Mouse (Mus musculus): ENCODE results near the gene Phrf1.

Gene Phrf1

DNA sequence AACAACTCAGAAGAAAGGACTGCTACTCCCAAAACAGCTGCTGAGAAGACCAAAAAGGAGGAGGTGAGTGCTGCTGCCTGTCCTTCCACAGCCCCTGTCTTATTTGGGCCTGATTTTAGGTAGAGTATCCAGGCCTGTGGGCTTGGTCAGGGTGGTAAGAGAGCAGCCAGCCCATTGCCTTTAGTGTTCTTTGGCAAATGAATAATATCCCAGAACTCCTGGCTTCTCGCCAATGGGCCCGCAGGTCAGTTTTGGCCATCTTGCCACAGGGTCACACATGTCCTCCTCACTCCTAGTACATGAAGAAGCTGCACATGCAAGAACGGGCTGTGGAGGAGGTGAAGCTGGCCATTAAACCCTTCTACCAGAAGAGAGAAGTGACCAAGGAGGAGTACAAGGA is 32.9 kb downstream of the Phrf1 start:
- no peak for DNase-seq

DNA sequence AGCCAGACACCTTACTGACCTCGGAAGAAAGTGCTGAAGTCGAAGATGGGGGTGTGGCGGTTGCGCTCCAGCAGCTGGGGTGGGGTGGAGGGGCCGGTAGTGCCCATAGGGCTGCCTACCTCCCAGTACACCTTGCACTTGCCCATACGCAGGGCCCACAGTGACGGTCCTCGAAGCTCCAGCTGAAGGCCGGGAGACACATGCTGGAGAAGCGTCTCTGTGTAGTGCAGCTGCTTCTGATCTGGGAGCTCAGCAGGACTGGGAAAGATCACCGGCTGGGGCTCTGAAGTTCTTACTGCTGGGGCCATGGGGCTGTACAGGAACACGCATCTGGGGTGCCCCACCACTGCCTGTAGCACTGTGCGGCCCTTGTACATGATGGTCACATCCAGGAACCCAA is 35.1 kb downstream of the Phrf1 start:
- no peak for DNase-seq

DNA sequence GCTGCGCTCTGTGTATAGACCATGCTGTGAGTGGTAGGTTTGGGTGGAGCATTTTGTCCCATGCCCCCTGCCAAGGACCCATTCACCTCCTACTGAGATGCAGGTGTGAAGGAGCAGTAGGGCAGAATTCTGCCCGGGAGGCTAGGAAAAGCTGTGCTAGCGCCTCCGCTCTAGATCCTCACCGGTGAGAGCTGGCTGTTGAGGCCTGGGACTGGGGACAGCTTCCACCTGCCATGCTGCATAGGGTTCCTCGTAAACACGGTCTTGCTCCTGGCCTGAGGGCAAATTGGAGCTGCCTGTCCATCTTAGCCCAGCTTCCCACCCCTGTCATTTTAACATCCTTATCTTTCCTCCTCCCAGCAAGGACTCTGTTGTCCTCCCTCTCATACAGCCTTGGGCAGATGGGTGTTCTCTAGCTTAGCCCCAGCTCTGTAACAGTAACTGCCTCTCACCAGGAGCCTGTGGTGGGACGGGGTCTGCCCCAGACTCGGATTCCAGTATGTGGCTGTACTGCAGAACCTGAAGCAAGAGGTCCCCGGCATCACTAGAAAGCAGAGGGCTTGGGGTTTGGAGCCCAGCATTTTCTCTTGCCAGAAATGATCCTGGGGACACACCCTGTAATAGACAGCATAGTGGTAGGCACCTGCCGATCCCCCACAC is 35.6 kb downstream of the Phrf1 start:
- no peak for DNase-seq

DNA sequence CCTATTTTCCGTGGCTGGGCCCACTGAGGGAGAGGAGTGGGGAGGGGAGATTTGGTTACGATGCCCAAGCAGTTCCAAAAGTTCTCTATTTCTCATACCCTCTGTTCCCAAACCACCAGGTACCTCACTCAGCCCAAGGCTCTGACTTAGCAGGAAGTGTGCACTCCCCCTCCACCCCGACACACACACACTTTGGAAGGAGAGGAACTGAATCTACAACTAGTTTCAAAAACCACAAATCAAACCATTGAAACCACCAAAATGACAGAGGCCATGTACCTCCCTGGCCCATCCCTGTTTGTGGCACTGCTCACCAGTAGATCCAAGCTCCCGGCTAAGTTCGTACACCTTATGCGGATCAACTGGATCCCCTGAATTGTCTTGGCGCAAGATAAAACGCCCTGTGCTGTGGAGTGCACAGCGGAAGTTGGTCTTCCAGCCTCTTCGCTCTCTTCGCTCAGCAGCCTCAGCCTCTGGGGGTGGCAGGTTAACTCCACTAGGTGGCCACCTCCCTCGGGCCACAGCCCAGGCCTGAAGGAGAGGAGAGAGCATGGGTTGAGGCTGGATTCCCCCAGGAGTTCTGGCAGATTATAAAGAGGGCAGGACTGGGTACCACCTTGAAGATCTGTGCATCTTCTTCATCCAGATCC is 36.3 kb downstream of the Phrf1 start:
- peak; percentile 81 for DNase-seq

DNA sequence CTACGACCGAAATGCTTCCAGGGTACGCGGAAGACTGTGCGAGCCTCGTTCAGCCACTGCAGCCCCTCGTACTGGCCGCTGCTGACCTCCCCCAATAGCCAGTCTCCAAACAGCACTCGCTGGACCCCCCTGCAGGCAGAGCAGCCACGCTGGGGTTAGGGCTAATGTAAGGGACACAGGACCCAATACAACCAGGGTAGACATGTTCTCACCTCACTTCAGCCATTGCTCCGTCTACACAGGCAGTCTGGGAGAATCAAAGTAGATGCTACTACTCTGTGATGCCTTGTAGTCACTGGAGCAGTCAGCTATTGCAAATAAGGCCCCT is 36.8 kb downstream of the Phrf1 start:
- DNase-seq = no peak

DNA sequence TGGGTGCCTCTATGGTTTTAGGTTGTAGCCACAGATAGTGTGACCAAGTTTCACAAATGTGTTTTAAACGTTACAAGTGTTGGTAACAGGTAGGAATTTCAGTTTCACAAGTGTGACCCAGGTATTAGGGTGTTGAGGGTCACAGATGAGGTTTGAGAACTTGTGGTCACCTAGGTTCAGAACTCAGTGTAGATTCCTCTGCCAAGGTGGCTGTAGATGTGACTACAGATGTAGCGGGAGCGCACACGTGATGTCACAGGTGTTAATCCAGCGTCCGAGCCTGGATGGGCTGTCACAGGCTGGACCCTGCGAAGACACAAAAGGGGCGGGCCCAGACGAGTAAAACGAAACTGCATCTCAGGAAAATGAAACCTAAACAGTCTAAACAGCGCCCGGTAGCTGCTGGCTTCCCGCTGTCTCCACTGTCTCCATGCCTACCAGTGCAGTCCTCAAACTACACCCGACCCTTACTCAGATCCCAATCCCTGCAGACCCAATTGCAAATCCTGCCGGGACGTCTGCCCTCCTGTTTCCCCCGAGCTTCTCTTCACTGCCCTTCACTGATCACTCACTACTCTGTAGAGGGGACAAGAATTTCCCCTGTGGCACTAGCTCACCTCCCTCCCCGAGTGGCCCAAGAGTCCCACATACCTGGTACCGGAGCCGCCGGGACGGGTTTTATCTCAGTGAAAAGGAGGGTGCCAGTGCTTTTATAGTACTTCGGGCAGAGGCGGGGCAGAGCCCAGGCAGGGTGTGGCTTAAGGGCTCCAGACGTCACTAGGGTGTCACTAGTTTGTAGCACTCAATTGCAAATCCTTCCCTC is 37.4 kb downstream of the Phrf1 start, which contains the start of gene Irf7:
Gene Irf7, minus strand, starts transcription at position 743 of the 823 bp plus-strand sequence.
- peak; percentile 78 for DNase-seq

DNA sequence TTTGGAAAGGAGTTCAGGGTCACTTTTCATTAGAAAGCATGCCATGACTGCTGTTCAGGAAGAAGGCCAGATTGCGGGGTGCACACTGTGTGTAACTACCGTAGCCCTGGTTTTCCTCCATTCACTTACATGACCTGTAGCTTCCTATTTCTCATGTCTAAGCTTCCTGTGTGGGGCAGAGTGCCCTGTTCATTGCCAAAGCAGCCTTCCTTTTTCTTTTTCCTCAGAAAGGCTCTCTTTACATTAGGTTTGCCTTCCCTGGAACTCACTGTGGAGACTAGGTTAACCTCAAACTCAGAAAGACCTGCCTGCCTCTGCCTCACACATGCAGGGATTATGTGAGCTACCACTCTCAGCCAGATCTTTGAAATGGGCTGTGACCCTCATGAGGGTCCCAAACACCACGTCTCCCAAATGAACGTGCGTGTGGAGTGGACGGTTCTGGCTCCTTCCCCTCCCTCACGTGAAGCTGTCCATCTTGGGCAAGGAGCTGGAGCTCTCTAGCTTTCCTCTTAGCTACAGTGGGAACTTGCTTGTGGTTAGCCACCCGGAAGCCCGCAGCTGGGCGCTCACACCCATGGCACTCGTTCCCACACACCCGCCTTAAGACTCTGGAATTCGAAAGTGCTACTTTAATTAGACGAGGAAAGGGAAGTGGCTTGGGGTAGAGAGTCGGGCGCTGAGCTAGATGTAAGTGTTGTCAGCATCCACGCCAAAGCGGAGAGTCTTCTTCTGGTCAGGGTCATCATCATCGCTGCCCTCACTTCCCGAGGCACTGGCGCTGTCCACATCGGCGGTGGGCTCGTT is 40.1 kb downstream of the Phrf1 start:
- no peak for DNase-seq

DNA sequence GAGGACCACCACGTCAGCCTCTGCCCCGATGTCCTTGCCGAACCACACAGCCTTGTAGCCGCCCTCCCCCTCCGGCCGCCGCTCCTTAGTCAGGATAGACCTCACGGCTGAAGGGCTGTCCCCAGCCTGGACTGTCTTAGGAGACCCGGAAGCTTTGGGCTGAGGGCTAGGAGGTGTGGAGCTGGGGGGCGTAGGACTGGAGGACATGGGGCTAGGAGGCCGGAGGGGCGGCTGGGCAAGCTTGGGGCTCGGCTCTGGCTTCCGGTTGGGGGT is 40.6 kb downstream of the Phrf1 start:
- DNase-seq = no peak

DNA sequence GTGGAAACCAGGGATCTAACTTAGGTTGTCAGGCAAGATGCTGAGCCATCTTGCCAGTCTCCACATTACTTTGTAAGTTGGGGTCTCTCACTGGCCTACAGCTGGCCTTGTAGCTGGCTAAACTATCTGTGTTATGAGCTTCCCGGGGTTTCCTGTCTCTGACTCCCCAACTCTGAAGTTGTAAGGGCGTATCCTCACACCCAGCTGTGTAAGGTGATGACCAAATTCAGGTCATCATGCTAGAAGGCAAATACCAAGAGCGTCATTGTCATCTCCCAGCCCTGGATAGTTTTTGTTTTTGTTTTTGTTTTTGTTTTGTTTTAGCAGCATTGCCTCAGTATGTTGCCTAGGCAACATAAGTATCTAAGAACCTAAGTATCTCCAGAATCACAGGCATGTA is 42.0 kb downstream of the Phrf1 start:
- no peak for DNase-seq

DNA sequence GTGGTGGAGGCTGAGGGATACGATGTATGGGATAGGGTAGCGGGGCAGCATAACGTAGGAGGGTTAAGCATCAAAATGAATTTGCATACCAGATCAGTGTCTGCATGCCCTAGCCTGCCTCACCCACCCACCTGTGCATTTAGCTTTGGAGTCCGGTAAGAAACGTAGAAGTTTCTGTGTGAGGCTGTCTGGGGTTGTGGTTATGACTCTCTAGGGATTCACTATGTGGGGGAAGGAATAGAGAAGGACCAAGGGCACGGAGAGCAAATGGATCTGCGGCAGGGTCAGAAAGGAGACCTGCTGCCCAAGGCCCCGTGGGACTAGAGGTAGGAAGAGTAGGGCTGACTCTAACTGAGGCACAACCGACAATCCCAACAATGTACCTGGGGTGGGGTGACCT is 46.8 kb downstream of the Phrf1 start:
- no peak for DNase-seq

DNA sequence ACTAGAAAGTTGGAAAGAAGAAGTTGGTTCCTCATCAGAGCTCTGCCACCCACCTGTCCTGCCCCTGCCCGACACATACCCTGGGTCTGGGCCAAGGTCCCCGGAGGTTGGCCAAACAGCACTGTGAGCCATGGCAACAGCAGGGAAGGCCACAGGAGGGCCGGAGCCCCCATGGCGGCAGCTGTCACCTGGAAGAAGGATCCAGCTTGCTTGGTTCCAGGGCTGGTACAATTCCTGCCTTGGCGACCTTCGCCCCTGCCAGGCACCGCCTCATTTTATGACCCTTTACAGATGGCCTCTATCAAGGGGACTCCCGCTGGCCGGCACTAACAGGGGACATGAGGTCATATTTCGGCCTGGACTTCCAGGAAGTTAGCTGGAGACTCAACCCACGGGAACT is 48.0 kb downstream of the Phrf1 start, which contains the start of gene Cdhr5:
Gene Cdhr5, minus strand, starts transcription at position 241 of the 400 bp plus-strand sequence.
- DNase-seq = no peak

DNA sequence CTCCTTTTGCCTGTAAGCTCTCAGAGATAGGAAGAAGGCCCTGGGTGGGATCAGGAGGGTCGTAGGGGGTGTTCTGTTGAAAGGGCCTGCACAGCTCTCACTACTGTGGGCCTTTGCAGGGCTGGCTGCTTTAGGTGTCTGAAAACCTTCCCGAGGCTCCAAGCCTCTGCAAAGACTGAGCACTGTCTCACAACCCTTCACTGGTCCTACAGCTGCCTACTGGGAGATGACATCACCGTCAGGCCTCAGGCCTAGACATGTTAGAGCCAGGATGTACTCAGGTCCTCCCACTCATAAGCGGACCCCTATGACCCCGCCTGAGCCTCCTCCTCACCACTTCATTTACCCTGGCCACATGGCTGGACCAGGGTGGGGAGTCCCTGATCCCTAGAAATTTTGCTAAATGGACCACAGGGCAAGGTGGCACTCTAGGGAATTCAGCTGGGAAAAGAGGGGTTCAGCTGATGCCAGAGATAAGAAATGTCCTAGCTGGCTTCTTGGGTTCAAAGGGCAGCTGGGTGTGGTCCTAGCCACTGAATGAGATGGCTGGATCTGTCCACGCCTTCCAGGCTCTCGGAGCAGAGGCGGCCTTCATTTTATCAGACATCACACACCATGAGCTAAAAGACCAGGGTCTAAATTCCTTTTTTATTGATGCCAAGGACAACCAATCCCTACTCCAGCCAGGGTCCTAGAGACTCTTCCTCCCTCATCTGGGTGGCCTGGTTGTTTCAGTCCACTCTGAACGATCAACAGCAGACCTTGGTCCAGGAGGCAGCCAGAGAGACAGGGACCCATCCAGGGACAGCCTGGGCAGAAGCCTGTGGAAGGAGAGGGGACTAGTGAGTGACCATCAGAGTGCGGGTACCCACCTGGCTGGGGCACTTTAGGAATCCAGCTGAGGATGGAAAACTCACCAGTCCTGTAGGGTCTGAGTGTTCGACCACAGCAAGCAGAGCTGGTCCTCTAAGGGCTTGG is 49.4 kb downstream of the Phrf1 start:
- no peak for DNase-seq

DNA sequence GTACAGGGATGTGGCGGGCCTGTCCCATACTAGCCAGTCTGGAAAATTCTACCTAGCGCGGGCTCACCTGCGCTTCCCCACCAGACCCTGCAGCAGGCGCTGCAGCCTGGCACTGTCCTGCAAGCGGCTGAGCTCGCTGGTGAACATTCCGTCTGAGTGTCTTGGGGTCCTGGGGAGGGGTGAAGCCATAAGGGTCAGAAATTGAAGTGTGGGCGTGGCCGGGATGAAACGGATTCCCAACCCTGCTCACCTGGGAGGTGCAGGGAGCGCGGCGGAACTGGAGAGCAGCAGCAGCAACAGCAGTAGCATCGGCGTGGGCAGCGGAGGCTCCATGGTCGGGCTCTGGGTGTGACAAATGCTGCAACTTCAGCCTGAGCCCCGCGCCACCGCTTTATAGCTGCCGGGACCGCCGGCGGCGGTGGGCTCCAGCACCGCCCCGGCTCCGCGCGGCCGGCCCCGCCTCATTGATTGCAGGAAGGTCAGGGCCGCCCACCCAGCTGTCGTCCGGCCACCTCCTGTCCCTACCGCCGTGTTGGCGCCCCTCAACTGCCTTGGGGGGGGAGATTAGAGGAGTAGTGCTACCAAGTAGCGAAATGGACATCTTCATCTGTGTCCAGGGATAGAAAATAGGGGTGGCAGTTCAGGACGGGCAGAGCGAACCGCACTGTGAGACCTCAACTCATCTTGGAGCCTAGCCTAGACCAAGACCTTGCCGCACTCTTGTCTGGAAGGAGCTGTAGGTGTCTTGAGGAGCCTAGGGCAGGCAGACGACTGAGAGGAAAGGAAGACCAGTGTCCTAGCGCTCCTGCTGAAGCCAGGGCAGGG is 50.4 kb downstream of the Phrf1 start, which contains the start of gene Sct:
Gene Sct, minus strand, starts transcription at position 368 of the 825 bp plus-strand sequence.
- no peak for DNase-seq

DNA sequence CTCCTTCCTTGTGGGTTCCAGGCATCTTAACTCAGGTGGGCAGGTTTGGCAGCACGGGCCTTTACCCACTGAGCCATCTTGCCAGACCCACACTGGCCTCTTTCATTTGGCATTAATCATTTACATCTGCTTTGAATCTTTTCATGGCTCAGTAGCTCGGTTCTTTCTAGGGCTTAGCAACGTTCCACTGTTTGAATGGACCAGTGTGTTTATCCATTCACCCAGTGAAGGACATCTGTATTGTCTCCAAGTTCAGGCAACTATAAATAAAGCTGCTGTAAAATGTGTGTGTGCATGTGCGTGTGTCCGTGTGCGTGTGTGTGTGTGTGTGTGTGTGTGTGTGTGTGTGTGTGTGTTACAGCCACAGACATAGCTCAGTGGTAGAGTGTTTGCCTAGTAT is 52.9 kb downstream of the Phrf1 start:
- DNase-seq = no peak

DNA sequence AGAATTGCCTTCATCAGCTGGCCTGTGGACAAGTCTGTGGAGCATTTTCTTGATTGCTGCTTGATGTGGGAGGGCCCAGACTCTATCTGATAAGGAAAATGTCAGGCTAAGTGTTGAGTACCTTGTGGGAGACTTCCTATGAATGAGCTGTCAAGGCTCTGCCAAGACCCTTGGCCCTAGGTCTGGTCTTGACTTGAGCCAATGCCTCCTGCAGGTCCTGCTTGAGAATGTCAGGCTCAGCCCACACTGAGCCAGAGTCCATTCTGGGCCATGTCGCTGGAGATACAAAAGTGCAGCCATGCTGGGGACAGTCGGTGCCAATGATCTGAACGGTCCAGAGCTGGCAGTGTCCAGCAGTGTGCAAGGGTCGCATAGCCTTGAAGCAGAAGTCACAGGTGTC is 54.2 kb downstream of the Phrf1 start:
- no peak for DNase-seq

DNA sequence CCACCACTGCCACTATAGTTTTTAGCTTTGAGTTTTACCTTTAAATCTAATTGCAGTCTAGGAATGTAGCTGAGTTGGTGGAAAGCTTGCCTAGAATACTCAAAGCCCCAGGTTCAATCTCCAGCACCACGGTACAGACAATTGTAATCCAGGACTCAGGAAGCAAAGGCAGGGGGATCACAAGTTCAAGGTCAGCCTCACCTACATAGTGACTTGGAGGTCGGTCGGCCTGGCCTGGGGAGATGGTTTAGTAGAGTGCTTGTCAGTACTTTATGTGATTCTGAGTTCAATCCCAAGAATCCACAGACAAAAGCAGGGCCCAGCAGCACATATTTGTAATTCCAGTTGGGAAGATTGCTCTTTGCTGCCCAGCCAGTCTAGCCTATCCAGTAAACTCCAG is 59.5 kb downstream of the Phrf1 start:
- DNase-seq = no peak

DNA sequence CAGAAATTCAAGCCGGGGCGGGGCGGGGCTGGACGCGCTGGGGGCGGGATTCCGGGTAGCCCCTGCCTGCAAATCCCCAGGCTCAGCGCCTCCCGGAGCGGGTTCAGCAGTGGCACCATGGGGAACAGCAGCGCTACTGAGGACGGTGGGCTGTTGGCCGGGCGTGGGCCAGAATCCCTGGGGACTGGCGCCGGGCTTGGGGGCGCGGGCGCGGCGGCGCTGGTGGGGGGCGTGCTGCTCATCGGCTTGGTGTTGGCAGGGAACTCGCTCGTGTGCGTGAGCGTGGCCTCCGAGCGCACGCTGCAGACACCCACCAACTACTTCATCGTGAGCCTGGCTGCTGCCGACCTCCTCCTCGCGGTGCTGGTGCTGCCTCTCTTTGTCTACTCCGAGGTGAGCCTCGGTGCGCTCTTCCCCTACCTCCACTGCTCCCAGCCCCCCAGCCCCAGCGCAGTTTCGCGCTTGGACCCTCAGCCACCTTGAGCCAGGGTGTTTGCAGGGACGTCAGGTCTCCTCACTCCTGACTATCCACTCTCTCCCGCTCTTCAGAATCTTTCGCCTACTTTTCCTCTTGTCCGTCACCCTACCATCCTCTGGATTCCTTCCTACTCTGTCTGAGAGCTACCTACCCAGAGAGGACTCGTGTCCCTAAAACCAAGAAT is 63.5 kb downstream of the Phrf1 start, which contains the start of gene Drd4:
Gene Drd4, plus strand, starts transcription at position 86 of the 662 bp plus-strand sequence.
- DNase-seq = no peak

DNA sequence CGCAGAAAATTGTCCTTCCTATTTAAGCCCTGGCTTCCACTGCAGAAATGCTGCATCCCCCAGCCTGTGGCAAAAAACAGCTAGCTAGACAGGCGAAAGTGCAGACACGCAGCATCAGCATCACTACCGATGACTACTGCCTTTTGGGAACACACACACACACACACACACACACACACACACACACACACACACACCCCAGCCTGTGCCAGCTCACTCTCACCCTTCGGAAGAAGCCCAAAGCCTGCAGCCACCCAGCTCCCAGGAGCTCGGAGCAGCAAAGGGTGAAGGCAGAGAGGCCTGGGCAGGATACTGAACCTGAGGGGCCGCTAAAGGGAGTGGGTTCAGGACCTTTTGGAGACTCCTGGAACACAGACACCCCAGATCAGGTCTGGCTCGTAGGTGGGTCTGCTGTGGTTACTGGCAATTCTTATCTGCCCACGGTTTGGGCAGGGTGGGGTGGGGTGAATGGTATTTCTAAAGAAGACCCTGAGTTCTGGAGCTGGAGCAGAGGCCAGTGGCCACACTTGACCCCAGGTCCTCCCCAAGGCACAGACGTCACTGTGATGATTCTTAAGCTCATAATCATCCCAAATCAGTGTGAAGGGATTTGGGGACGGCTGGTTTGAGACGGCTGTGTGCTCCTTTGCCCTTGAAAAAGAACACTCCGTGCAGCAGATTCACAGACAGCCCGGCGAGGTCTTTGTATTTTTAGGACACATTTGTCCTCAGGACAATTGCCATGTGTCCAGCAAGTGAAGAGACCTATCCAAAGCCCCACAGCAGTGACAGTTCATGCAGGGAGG is 64.2 kb downstream of the Phrf1 start:
- DNase-seq = no peak

DNA sequence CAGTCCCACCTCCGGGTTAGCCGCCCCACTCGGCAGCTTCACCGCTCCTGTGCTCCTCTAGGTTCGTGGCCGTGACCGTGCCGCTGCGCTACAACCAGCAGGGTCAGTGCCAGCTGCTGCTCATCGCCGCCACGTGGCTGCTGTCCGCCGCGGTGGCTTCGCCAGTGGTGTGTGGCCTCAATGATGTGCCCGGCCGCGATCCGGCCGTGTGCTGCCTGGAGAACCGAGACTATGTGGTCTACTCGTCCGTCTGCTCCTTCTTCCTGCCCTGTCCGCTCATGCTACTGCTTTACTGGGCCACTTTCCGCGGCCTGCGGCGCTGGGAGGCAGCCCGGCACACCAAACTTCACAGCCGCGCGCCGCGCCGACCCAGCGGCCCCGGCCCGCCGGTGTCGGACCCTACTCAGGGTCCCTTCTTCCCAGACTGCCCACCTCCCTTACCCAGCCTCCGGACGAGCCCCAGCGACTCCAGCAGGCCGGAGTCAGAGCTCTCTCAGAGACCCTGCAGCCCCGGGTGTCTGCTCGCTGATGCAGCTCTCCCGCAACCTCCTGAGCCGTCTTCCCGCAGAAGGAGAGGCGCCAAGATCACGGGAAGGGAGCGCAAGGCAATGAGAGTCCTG is 65.4 kb downstream of the Phrf1 start:
- DNase-seq = no peak

Data from thymus, postnatal 14 days (tissue).